Mouse (Mus musculus): ENCODE measurements around the gene Fntb.
A peak's percentile ranks its signal among the peaks of the same experiment; 100 is the strongest.

GRCm38 (mm10) chr12:76948781-76949180 lies 183.4 kb downstream of the Fntb start:
- no peak for TF ChIP-seq E2F4 (IDR thresholded peaks at IDR 0.05; ENCODE audit: borderline replicate concordance, low read depth, low read length)
- no peak for TF ChIP-seq MAX (IDR thresholded peaks at IDR 0.05; ENCODE audit: low read length)
- no peak for TF ChIP-seq CTCF (IDR thresholded peaks at IDR 0.05 in 2 of 3, conservative IDR thresholded peaks at IDR 0.05 in 1 of 3; ENCODE audit: control insufficient read depth in 1 of 3, insufficient read depth in 1 of 3, low read depth in 2 of 3, low read length in 3 of 3, poor library complexity in 1 of 3, severe bottlenecking in 1 of 3)
- no peak for TF ChIP-seq MAZ (IDR thresholded peaks at IDR 0.05; ENCODE audit: low read depth, low read length)
- TF ChIP-seq MAFK (IDR thresholded peaks at IDR 0.05; ENCODE audit: borderline replicate concordance, low read depth, low read length): no peak
- peak; percentile 27; the same call in 1 of the 2 replicates for TF ChIP-seq GATA1 (IDR thresholded peaks at IDR 0.05; ENCODE audit: low read depth, low read length)
- no peak for TF ChIP-seq ZC3H11A (IDR thresholded peaks at IDR 0.05; ENCODE audit: low read depth, low read length)
- TF ChIP-seq MXI1 (IDR thresholded peaks at IDR 0.05; ENCODE audit: low read depth, low read length): no peak
